Mouse (Mus musculus): Measurements from ENCODE around the gene Slc22a22.
"Not testable (repeated sequence)": the region's sequence is repeated elsewhere in the genome, so short reads cannot be mapped to it uniquely, and the experiment has no call there.

The Slc22a22 gene

GRCm38 (mm10) chr15:57380381-57380780, 97.0 kb downstream of the Slc22a22 start:
- DNase-seq (ENCODE audit: low spot score in 2 of 2), result no peak

GRCm38 (mm10) chr15:57366446-57366845, 111.0 kb downstream of the Slc22a22 start:
- no peak for DNase-seq (ENCODE audit: low spot score in 2 of 2)

DNA sequence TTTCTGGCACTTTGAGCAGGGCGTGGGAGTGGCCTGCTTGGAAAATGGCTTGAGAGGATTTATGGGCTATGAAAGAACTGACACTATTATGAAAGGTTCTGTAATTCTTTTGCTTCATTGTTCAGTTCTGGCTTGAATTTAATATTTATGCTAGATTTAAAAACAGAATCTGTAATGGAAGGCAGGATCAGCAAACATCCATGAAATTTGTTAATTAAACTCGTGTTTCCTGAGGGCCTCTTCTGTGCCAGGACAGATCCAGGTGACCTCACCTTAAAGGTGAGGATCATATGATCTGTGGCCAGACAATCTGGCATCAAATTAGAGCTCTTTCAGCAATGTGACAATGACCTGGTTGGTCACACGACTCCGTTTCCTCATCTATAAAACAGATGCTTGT, 122.1 kb downstream of the Slc22a22 start:
- DNase-seq (ENCODE audit: low spot score in 2 of 2), result no peak

- no peak for DNase-seq (ENCODE audit: low spot score in 2 of 2)
These were observed 136.9 kb downstream of the Slc22a22 start for GRCm38 (mm10) chr15:57340499-57340898.

DNA sequence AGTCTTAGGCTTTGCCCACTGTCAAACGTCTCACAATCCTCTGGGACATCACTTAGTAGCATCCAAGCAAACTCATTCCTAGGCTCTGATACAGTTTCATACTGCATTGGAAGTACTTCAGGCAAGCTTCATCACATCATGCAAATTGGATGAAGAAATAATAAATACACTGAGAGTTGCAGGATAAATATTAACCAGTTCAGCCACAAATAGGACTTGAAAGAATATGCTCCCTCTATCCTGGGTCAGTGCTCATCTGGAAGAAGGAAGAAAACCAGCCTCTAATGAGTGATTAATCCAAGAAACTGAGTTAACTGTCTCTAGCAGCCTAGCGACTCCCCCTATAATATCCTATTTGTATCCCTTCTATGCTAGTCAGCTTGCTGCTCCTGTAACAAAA, 146.1 kb downstream of the Slc22a22 start:
- no peak for DNase-seq (ENCODE audit: low spot score in 2 of 2)

DNA sequence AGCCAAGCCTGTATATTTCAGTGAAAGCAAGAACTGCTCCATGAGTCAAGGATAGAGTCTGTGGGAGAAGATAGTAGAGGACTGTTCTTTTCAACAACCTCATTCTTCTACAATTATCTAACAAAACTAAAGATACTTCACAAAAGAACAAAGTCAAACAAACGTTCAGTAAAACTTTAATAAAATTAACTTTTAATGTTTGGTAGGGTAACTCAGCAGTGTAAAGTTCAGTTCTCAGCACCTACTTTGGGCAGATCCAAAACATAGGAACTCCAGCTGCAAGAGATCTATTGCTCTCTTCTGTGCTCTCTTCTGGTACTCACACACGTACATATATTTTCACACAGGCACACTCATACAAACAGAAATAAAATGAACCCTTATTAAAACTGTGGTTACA, 159.4 kb downstream of the Slc22a22 start:
- DNase-seq (ENCODE audit: low spot score in 2 of 2), result no peak

DNA sequence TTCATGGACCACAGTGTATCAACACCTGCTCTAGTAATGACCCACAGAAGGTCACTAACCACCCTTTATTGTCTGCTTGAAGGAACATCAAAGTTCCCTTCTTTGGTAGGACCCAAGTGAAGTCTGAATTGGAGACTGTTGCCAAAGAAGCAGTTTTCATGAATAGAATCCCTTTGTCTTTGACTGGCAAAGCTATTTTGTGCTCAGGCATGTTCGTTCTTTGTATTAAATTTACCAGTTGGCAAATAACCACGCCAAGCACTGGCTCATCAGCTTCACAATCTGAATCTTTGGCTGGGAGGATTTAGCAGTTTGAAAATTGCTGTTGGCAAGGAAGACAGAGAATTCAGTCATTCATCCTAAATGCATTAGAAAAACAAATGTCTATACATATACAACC, 160.9 kb downstream of the Slc22a22 start:
- no peak for DNase-seq (ENCODE audit: low spot score in 2 of 2)

GRCm38 (mm10) chr15:57302710-57303109, 174.7 kb downstream of the Slc22a22 start:
- no peak for DNase-seq (ENCODE audit: low spot score in 2 of 2)

- no peak for DNase-seq (ENCODE audit: low spot score in 2 of 2)
These were observed 198.9 kb downstream of the Slc22a22 start for GRCm38 (mm10) chr15:57278505-57278904.

GRCm38 (mm10) chr15:57276411-57276810, 201.0 kb downstream of the Slc22a22 start:
- DNase-seq (ENCODE audit: low spot score in 2 of 2), result no peak

- not testable (repeated sequence) for DNase-seq (ENCODE audit: low spot score in 2 of 2)
These were observed 237.4 kb downstream of the Slc22a22 start for GRCm38 (mm10) chr15:57240061-57240460.

GRCm38 (mm10) chr15:57230439-57230838, 247.0 kb downstream of the Slc22a22 start:
- DNase-seq (ENCODE audit: low spot score in 2 of 2), result no peak

GRCm38 (mm10) chr15:57205315-57205714, 272.1 kb downstream of the Slc22a22 start:
- DNase-seq (ENCODE audit: low spot score in 2 of 2), result no peak

DNA sequence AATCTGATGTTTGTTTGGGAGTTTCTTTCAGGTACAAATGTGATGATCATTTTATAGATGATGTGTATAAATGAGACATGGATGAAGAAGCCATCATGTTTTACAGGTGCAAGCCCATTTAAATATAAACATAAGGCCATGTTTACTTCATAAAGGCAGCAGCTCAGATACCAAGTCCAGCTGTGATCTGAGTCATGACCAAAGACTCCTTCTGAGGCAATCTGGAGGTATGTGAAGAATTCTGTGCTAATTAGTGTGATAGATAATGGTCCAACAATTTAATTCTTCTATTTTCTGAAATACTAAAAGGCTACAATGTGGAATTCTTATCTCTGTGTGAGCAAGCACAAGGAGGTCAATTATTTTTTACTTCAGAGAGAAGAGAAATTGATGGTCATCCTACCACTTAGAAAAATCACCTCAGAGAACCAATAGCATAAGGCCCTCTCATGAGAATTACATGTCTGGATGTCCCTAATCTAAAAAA, 272.9 kb downstream of the Slc22a22 start:
- DNase-seq (ENCODE audit: low spot score in 2 of 2), result no peak

Data from right cerebral cortex, adult 2 months (tissue).